Mouse (Mus musculus) megakaryocyte, embryonic 14.5 days (primary cell): Measurements from ENCODE around the gene Arntl2. TPM values are rescaled to one million over a fixed set of nuclear protein-coding genes. Genes with fewer than 3 reads are reported as not detected.
"Not testable (repeated sequence)": the region's sequence is repeated elsewhere in the genome, so short reads cannot be mapped to it uniquely, and the experiment has no call there.

Experiments
- H3K27me3 ChIP-seq: replicated peaks from 2 replicates; pipeline ENCODE3; 2012; ENCODE audit warnings: inconsistent platforms
- H3K36me3 ChIP-seq: replicated peaks from 2 replicates; pipeline ENCODE3; 2012; ENCODE audit warnings: low read length, inconsistent platforms, mixed read lengths
- H3K4me1 ChIP-seq: 2 replicates; pipeline ENCODE4 v1.6.1; 2012; ENCODE audit warnings: inconsistent platforms
- H3K4me3 ChIP-seq: replicated peaks from 2 replicates; pipeline ENCODE3; 2012; ENCODE audit warnings: moderate library complexity, mild to moderate bottlenecking, inconsistent platforms
- H3K9me3 ChIP-seq: 2 replicates; pipeline ENCODE4 v1.6.1; 2012; ENCODE audit warnings: inconsistent platforms
- FLI1 ChIP-seq: IDR thresholded peaks from 2 replicates; pipeline ENCODE4 v1.6.1; 2012; ENCODE audit warnings: low read length, inconsistent platforms, mixed read lengths
- GATA1 ChIP-seq: IDR thresholded peaks from 3 replicates; pipeline ENCODE4 v1.6.1; 2012; ENCODE audit warnings: mixed read lengths, low read length, inconsistent platforms, borderline replicate concordance
- polyA plus RNA-seq: library from polyadenylated mRNA; stranded (reverse); fragments of >175 nt; gene quantifications from 2 replicates; pipeline ENCODE4 v1.2.3, GENCODE M21; 2012; ENCODE audit warnings: low replicate concordance; ENCODE audit not compliant: insufficient read depth

Gene Arntl2
- polyA plus RNA-seq, 1 experiment: not detected

GRCm38 (mm10) chr6:146759027-146759426 is 36.8 kb upstream of the Arntl2 start:
- Histone ChIP-seq H3K4me1 (peaks cover 86% of the 10 kb centered on the region), H3K4me3 (peak overlapping the region; percentile 19), H3K36me3 (peaks cover 67% of the 10 kb centered on the region), H3K27me3 (no peaks in the 10 kb centered on the region), H3K9me3 (no peaks in the 10 kb centered on the region)
- TF ChIP-seq FLI1 (no peak), GATA1 (no peak)

- Histone ChIP-seq H3K4me1 (peaks cover 76% of the 10 kb centered on the region), H3K9me3 (no peaks in the 10 kb centered on the region), H3K36me3 (peaks cover 72% of the 10 kb centered on the region), H3K4me3 (no peak overlapping the region), H3K27me3 (no peaks in the 10 kb centered on the region)
- TF ChIP-seq GATA1 (no peak), FLI1 (no peak)
Observed at GRCm38 (mm10) chr6:146760022-146760421, 35.8 kb upstream of the Arntl2 start.

- TF ChIP-seq FLI1 (no peak), GATA1 (no peak)
- no peaks in the 10 kb centered on the region for H3K9me3 ChIP-seq
- H3K36me3 ChIP-seq: peaks cover 77% of the 10 kb centered on the region
- no peak overlapping the region for H3K4me3 ChIP-seq
- peaks cover 69% of the 10 kb centered on the region for H3K4me1 ChIP-seq
- H3K27me3 ChIP-seq: no peaks in the 10 kb centered on the region
Observed at GRCm38 (mm10) chr6:146760736-146761135, 35.1 kb upstream of the Arntl2 start.

GRCm38 (mm10) chr6:146762264-146762898 is 33.5 kb upstream of the Arntl2 start:
- peaks cover 82% of the 10 kb centered on the region for H3K36me3 ChIP-seq
- no peaks in the 10 kb centered on the region for H3K9me3 ChIP-seq
- peaks cover 52% of the 10 kb centered on the region for H3K4me1 ChIP-seq
- no peak overlapping the region for H3K4me3 ChIP-seq
- no peak for TF ChIP-seq GATA1
- no peak for TF ChIP-seq FLI1
- no peaks in the 10 kb centered on the region for H3K27me3 ChIP-seq

GRCm38 (mm10) chr6:146764593-146764992 is 31.3 kb upstream of the Arntl2 start:
- Histone ChIP-seq H3K9me3 (no peaks in the 10 kb centered on the region), H3K27me3 (no peaks in the 10 kb centered on the region), H3K4me3 (no peak overlapping the region), H3K36me3 (peaks cover 94% of the 10 kb centered on the region), H3K4me1 (peaks cover 41% of the 10 kb centered on the region)
- TF ChIP-seq FLI1 (no peak), GATA1 (no peak)

- TF ChIP-seq GATA1 (no peak), FLI1 (no peak)
Observed at GRCm38 (mm10) chr6:146765270-146765669, 30.6 kb upstream of the Arntl2 start.

GRCm38 (mm10) chr6:146768813-146769404 is 26.9 kb upstream of the Arntl2 start:
- Histone ChIP-seq H3K27me3 (no peaks in the 10 kb centered on the region), H3K4me3 (no peak overlapping the region), H3K4me1 (peaks cover 16% of the 10 kb centered on the region), H3K36me3 (peaks cover 98% of the 10 kb centered on the region), H3K9me3 (no peaks in the 10 kb centered on the region)
- TF ChIP-seq GATA1 (no peak), FLI1 (no peak)

More at GRCm38 (mm10) chr6:146765270-146765669, 30.6 kb upstream of the Arntl2 start:
- H3K4me3 ChIP-seq: no peak overlapping the region
- peaks cover 41% of the 10 kb centered on the region for H3K4me1 ChIP-seq
- H3K9me3 ChIP-seq: no peaks in the 10 kb centered on the region
- H3K36me3 ChIP-seq: peaks cover 94% of the 10 kb centered on the region
- H3K27me3 ChIP-seq: no peaks in the 10 kb centered on the region

GRCm38 (mm10) chr6:146770005-146770745 is 25.7 kb upstream of the Arntl2 start:
- Histone ChIP-seq H3K4me1 (peaks cover 19% of the 10 kb centered on the region), H3K9me3 (no peaks in the 10 kb centered on the region), H3K36me3 (peaks cover 98% of the 10 kb centered on the region), H3K27me3 (no peaks in the 10 kb centered on the region), H3K4me3 (no peak overlapping the region)
- no peak for TF ChIP-seq FLI1
- no peak for TF ChIP-seq GATA1

- TF ChIP-seq FLI1 (no peak), GATA1 (no peak)
- Histone ChIP-seq H3K4me3 (no peak overlapping the region), H3K27me3 (no peaks in the 10 kb centered on the region), H3K36me3 (peaks cover 97% of the 10 kb centered on the region), H3K4me1 (peaks cover 21% of the 10 kb centered on the region), H3K9me3 (no peaks in the 10 kb centered on the region)
Observed at GRCm38 (mm10) chr6:146770808-146771207, 25.0 kb upstream of the Arntl2 start.

- H3K9me3 ChIP-seq, H3K27me3 ChIP-seq, H3K4me3 ChIP-seq: not testable (repeated sequence)
- Histone ChIP-seq H3K36me3 (peaks cover 82% of the 10 kb centered on the region), H3K4me1 (peaks cover 29% of the 10 kb centered on the region)
Observed at GRCm38 (mm10) chr6:146775864-146776263, 20.0 kb upstream of the Arntl2 start.
